Mouse (Mus musculus): ENCODE results near the gene Nme1. TPM values are rescaled to one million over a fixed set of nuclear protein-coding genes. Genes with fewer than 3 reads are reported as not detected.

Gene Nme1
- 144 and 156 TPM in 2 replicates for polyA plus RNA-seq (2012; rRNA removed)

- WGBS = under 1% methylated on average over 40 of the region's 40 CpGs
These were observed at the start of gene Nme1, which contains the start of gene Gm20390 for GRCm38 (mm10) chr11:93968005-93968847. Nme1 (minus strand) TSS chr11:93968521. Gm20390 (minus strand) TSS chr11:93968293.

GRCm38 (mm10) chr11:94003346-94003745 is 35.0 kb upstream of the Nme1 start:
- 81% methylated on average over 2 of the region's 2 CpGs for WGBS
- DNase-seq (ENCODE audit: low read depth, low spot score) = no peak

More at GRCm38 (mm10) chr11:93968005-93968847, at the start of gene Nme1, which contains the start of gene Gm20390:
- DNase-seq (ENCODE audit: low read depth, low spot score) = peak; percentile 99

GRCm38 (mm10) chr11:93999276-93999675 is 31.0 kb upstream of the Nme1 start:
- DNase-seq (ENCODE audit: low read depth, low spot score) = no peak

GRCm38 (mm10) chr11:93997141-93997775 is 28.9 kb upstream of the Nme1 start:
- 9% methylated on average over 13 of the region's 13 CpGs for WGBS
- DNase-seq (ENCODE audit: low read depth, low spot score) = peak; percentile 88

GRCm38 (mm10) chr11:93996306-93997140 is 28.2 kb upstream of the Nme1 start:
- WGBS = under 1% methylated on average over 58 of the region's 58 CpGs
- DNase-seq (ENCODE audit: low read depth, low spot score) = no peak

GRCm38 (mm10) chr11:93995720-93996305 is 27.5 kb upstream of the Nme1 start, which contains the start of gene Spag9:
Spag9 (plus strand) TSS chr11:93996091.
- WGBS = under 1% methylated on average over 56 of the region's 70 CpGs

GRCm38 (mm10) chr11:93995111-93995719 is 26.9 kb upstream of the Nme1 start:
- WGBS = under 1% methylated on average over 15 of the region's 15 CpGs
- DNase-seq (ENCODE audit: low read depth, low spot score) = peak; percentile 85

More at GRCm38 (mm10) chr11:93995720-93996305, 27.5 kb upstream of the Nme1 start, which contains the start of gene Spag9:
- peak; percentile 73 for DNase-seq (ENCODE audit: low read depth, low spot score)

GRCm38 (mm10) chr11:93994531-93994930 is 26.2 kb upstream of the Nme1 start:
- DNase-seq (ENCODE audit: low read depth, low spot score) = no peak
- WGBS = 31% methylated on average over 5 of the region's 5 CpGs

GRCm38 (mm10) chr11:93988328-93989062 is 20.2 kb upstream of the Nme1 start:
- DNase-seq (ENCODE audit: low read depth, low spot score) = no peak
- WGBS = 45% methylated on average over 12 of the region's 12 CpGs

- no peak for DNase-seq (ENCODE audit: low read depth, low spot score)
- 42% methylated on average over 8 of the region's 8 CpGs for WGBS
These were observed 19.5 kb upstream of the Nme1 start for GRCm38 (mm10) chr11:93987625-93988327.

- WGBS = 86% methylated on average over 4 of the region's 4 CpGs
- no peak for DNase-seq (ENCODE audit: low read depth, low spot score)
These were observed 18.7 kb upstream of the Nme1 start for GRCm38 (mm10) chr11:93987026-93987425.

GRCm38 (mm10) chr11:93986298-93986697 is 18.0 kb upstream of the Nme1 start:
- no peak for DNase-seq (ENCODE audit: low read depth, low spot score)

- WGBS = 83% methylated on average over 5 of the region's 5 CpGs
- no peak for DNase-seq (ENCODE audit: low read depth, low spot score)
These were observed 16.9 kb upstream of the Nme1 start for GRCm38 (mm10) chr11:93985265-93985664.

GRCm38 (mm10) chr11:93984619-93985018 is 16.3 kb upstream of the Nme1 start:
- 83% methylated on average over 3 of the region's 3 CpGs for WGBS
- DNase-seq (ENCODE audit: low read depth, low spot score) = no peak

GRCm38 (mm10) chr11:93979502-93980049 is 11.3 kb upstream of the Nme1 start:
- no peak for DNase-seq (ENCODE audit: low read depth, low spot score)
- 29% methylated on average over 6 of the region's 6 CpGs for WGBS

GRCm38 (mm10) chr11:93972951-93973350 is 4.6 kb upstream of the Nme1 start:
- DNase-seq (ENCODE audit: low read depth, low spot score) = no peak
- WGBS = 80% methylated on average over 5 of the region's 5 CpGs

GRCm38 (mm10) chr11:93969799-93970198 is 1.5 kb upstream of the Nme1 start:
- 60% methylated on average over 1 of the region's 1 CpGs for WGBS
- no peak for DNase-seq (ENCODE audit: low read depth, low spot score)

- DNase-seq (ENCODE audit: low read depth, low spot score) = no peak
- WGBS = 92% methylated on average over 6 of the region's 6 CpGs
These were observed 850 bp upstream of the Nme1 start for GRCm38 (mm10) chr11:93969171-93969570.

All from large intestine, adult 2 months (tissue).